Mouse (Mus musculus): Measurements from ENCODE around the gene Dixdc1.

The Dixdc1 gene

DNA sequence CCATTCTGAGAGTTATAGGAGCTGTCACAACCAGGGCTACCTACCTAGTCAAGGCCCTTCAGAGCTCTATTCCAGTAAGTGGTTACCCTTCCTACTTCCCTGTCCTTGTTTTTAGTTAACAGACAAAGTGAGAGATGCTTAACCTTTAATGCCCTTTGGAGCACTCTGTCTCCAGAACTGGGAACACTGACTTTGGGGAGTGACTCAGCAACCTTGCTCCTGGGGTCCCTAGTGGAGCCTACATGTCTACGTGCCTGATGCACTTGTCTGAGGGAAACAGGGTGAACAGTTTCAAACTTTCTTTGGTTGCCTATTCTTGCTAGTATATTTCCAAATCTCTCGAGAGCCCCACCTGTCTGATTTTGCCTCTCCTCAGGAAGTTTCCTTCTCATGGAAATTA lies 3.4 kb upstream of the Dixdc1 start:
- no peak for DNase-seq

DNA sequence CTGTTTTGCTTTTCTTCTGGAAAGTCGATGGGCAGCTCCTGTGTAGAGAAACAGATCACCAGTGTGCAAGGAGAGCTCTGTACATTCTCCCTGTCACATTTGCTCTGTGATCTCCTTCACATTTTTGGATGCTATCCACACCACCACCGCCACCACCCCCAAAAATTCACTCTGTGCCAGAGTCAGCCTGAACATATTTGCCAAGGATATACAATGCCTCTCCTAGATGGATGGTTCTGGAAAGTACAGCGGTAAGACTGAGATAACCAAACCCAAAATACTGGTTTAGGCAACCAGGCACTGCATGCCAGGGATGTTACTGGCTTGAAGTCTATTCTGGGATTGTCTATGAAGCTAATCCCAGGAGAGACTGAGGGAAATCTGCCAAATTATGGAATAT lies 2.9 kb upstream of the Dixdc1 start:
- DNase-seq = no peak

DNA sequence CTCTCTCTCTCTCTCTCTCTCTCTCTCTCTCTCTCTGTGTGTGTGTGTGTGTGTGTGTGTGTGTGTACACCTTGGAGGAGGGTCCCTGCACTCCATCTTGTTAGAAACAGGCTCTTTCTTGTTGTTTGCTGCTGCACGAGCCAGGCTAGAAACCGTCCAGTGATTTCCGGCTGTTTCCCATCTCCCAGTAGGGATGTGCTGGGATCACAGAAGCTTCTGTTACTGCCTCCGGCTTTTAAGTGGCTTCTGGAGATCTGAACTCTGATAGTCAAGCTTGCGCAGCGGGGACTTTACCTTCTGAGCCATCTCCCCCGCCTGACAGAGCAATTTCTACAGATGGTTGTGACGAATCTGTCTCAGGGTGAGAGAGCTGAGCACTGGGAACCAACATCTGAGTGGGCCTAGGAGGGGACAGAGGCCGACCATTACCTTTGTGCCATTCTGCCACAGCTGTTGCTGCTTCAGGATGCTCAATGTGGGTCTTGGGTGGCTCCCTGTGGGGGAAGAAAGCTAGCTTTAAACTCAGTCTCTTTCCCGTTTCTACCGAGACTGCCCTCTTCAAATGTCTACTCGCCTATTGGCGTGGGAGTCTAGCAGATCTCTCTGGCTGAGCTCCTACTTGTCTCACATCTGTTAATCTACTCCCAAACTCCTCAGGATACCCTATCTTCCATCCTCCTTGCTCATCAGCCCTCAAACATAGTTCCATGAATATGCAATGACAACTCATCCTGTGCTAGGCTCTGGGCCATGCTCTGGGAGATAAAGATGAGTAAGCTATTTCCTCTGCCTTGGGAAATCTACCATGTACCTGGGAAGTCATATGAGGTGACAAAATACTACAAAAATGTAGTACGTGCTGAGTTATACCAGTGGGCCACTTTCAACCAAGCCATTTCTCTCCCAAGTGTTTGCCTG lies 1.8 kb upstream of the Dixdc1 start:
- DNase-seq = no peak

DNA sequence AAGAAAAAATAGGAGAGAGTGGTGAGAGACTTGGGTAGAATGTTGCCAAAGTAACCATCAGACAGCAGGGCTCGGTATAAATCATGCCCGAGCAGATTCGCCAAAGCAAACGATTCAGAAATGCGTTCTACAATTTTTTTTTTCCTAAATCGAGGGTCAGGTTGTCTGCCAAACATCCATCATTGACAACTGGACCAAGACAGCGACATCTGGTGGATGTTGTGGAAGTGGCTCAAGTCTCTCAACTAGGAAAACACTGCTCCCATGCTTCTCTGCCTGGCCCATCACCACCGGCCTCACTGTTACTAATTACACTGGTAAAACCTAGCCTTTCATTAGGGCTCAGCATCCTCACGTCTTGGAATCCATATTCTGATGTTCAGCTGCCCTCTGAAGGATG lies 4.3 kb downstream of the Dixdc1 start:
- peak; percentile 79 for DNase-seq

DNA sequence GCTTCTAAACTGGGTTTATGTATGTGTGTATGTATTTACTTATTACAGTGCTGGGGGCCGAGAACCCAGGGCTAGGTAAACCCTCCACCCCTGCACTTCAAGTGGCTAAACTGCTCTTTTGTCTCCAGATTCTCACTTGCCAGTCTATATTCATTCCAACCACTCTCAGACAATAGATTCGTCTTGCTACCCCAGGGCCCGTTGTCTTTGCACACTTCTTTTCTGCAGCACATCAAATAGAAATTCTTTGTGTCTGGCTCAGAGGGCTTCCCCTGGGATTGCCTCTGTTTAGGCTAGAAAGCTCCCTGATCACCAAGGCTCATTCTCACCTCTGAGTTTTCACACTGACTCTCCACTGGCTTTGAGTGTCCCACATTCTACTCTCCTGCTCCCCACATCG lies 6.8 kb downstream of the Dixdc1 start:
- peak; percentile 37 for DNase-seq

DNA sequence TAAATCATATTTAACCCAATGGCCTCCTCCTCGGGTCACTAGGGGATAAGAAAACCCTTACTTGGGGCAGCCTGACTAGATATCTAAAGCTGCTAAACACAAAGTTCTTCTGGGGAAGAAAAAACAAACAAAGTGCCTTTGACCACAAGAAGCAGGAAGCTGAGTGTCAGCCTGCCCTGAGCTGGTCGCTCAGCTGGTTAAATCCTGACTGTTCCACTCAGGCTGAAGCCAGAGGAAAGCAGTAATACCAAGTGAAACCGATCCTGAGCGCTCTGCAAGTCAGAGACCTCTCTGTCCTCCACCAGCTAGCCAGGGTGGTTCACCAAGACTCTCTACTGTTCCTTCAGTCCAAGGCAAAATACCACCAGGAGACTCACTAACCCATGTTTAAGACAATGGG lies 9.7 kb downstream of the Dixdc1 start:
- DNase-seq = no peak

DNA sequence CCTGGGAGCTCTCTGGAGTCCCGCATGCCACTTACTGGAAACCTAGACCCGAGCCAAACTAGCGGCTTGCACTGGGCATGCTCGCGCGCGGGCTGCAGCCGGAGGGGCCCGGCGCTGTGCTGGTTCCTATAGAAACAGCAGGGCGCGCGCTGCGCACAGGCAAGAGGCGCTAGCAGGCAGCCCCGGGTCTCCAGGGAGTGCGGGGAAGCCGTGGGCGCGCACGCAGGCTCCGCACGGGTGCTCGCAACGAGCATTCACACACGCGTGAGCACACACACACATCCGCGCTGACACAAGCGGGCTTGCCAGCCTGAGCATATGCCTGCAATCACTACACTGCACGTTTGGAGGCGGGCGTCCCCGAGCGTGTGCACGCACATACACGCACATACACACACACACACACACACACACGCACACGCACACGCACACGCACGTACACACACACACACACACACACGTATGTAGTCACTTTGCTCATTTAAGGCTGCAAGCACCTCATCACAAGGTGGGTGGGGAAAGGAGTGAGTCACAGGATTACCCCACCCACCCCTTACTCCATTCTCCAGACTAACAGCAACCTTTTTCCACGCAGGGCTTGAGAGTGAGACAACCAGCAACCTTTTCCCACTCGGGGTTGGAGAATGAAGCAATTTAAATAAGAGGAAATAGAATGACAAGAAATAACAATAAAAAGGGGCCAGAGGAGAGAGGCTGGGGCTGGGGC lies 11.2 kb downstream of the Dixdc1 start:
- peak; percentile 94 for DNase-seq

DNA sequence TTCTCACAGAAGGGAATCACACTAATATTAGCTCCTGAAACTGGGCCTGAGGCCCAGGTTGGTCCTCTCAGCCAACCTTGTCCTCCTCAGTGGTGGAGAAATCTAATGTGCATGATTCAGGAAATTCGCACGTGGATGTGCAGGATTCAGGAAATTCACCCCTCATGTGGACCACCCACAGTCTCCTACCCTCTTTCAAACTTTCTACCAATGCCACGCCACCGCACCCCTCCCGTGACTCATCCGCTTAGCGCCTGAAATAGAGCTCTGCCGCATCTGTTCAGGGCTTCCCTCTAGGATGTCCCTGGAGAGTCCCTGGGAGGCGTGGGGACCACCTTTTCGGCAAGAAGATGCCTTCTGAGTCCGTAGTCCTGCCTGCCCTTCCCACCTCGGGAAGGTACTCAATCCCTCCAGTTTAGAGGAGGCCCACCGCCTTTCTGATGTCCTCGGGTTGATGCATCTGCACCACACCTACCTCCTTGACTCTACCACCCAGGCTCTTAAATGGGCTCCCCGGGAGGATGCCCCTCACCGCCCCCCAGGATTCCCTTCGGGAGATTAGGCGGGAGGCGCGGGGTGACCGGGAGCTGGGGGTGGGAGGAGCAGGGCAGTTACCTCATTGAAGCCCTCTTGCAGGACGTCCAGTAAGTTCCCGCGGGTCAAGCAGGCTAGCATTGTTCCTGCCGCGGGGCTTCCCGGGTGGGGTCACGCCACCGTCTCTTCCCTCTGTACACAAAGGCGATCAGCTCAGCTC lies 12.0 kb downstream of the Dixdc1 start:
- DNase-seq = peak; percentile 68

DNA sequence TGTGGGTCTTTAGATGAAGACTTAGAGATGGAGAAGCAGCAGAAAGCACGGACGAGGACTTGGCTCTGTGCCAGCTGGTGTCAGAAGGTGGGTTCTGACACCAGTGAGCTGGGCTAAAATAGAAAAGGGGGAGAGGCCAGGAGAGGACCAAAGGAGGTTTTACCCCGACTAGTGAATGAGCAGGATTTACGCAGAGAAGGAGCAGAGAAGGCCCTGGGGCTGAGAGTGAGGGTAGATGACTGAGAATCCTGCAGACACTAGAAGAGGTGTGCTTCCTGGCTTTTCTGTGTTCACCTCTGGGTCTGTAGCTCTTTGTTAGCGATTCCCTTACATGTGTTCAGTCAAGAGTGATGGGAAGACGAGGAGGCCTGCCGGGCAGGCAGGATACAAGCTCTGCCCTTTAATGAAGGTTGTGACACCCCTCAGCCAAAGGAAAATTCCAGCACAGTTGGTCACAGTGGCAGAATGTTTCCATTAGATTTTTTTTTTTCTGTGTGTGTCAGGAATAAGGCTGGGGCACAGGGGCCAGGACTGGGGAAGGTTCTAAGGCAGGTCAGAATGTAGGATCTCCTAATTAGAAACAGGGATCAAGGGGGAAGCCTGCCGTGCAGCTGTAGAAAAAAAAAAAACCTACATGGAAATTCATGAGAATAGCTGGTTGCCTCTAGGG lies 13.3 kb downstream of the Dixdc1 start:
- peak; percentile 63 for DNase-seq

DNA sequence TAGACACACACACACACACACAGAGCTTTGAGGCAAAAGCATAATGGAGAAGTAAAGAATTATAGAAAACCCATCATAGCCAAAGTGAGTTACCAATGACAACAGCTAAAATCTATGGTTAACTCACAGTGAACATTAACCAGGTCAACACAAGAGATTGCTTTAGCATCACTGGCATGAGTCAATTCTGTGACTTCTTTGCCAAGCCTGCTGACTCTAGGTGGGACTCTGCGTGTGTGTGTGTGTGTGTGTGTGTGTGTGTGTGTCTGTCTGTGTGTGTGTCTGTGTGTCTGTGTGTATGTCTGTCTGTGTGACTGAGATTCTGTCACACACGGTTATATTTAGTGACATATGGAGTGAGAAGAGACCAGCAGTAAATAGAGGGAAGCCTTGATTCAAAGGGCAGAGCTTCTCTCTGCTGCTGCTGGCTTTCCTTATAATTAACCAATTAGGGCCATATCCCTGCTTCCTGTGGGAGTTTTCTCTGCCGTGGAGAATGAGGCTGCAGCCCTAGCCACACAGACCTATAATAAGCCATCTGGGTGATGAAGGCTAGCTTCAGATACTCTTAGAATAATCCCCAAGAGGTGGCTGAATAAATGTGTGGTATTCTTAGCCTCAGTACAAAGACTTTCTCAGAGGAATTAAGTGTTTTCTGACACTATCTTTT lies 14.5 kb downstream of the Dixdc1 start:
- DNase-seq = peak; percentile 17

DNA sequence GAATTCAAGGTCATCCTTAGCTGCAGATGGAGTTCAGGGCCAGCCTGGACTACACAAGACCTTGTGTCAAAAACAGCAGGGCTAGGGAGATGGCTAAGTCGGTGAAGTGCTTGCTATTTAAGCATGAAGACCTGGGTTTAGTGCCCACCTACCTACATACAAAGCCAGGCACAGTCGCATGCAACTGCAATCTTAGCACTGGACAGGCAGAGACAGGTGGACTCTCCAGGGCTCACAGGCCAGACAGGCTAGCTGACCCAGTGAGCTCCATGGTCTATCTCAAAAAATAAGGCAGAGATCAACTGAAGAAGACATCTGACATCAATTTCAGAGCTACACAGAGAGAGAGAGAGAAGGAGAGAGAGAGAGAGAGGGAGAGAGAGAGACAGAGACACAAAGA lies 15.2 kb downstream of the Dixdc1 start:
- no peak for DNase-seq

DNA sequence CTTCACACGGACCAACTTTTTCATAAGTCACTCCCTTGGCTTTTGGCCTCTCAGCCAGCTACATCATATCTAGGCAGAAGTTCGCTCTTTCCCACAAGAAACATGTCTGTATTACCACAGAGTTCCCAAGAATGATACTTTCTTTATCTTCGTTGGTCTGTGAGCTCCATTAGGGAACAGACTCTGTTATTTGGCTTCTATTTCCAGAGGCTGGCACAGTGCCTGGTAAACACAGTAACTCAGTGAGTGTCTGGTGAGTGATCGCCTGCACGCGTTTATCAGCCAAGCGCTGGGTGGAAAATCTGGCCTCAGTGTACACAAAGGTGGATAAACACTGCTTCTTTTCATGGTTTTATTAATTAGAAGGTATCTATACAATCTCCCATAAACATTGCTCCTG lies 15.9 kb downstream of the Dixdc1 start:
- no peak for DNase-seq

DNA sequence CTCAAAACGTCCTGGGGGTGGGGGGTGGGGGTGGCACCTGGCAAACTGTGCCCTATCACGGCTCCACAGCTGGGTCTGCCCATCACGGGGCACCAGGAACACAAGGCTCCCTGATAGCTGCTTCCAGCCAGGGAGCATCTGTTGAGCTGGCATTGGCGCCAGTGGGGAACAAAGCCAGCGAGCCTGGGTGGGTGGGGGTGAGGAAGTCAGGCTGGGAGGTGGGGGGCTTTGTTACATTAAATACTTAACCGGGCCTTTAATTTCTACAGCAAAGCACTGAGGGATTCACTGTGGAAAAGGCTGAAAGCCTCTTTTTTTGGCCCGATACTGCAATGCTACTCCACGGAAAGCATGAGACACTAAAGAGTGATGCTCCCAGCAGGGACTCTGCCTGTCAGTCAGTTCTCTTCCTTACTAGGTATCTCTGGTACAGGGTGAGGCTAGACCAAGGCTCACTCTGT lies 16.8 kb downstream of the Dixdc1 start:
- DNase-seq = no peak

DNA sequence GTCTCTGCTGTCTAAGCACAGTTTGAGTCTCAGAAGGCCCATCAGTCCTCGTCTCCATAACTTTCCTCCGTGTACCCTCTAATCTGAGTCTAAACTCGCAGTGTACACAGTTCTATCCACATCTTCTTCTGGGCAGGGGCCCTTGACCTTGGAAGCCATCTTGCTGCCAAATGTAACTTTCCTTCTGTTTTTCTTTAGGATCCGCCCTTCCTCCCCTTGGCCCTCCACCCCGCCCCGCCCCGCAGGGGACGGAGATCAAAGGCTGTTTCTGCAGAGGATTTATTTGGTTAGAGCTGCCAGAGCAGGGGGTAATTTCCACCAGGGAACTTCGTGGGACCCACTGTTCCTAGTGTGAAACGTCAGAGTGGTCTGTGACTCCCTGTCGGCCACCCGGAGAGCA lies 18.3 kb downstream of the Dixdc1 start:
- peak; percentile 39 for DNase-seq

DNA sequence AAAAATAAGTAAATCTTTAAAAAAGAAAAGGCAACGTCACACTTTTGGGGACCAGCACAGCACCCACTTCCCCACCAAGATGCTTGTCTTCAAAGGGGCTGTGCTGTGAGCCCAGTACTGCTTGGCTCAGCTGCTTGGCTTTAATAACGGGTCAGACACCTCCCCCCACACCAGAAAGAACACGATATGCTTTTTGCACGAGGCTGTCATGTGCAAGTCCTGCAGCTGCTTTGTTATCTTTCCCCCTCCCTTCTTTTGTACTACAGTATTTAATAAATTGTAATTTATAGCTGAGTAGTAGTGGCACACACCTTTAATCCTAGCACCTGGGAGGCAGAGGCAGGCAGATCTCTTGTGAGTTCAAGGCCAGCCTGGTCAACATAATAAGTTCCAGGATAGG lies 20.4 kb downstream of the Dixdc1 start:
- no peak for DNase-seq

DNA sequence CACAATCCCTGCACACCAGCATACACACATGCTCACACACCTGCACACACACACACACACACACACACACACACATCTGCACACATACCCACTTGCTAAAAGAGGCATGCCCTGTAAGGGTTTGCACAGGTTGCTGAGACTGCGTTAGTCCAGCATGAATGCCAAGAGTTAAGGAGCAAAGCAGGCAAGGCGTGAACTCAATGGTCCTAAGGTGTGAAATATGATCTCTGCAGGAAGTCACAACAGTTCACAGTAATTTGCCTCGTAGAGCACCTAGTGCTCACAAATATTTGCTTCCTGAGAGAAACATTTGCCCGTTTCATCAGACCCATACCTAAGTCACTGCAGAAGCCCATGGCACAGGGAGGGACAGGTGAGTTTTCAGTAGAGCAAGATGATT lies 25.1 kb downstream of the Dixdc1 start:
- no peak for DNase-seq

DNA sequence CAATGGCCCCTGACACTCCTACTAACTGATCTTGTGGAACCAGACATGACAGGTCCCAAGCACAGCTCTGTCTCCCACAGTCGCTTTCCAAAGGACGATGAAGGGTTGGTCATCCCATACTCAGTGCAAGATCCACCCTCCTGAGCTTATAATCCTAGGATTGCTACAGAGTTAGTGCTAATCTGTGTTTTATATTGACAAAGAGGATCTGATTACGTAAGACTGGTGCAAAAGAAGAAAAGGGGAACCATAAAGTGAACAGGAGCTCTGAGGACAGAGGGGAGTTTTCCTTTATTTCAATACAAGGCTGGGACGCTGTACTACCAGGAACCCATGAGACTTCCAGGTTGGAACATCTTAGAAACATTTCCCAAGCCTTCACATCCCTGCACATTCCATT lies 28.0 kb downstream of the Dixdc1 start:
- DNase-seq = no peak

DNA sequence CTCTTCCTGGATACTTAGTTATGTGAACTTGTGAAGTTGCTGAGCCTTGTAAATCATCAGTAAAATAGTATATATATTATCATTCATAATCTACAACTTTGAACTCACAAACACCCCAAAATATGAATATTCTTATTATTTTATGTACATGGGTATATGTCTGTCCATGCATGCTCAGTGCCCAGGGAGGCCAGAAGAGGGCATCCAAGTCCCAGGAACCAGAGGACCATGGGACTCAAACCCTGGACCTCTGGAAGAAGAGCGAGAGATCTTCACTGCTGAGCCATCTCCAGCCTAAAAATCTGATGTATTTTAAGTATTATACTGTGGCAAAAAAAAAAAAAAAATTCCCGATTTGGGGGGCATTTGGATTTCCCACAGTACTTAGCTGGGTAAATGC lies 30.2 kb downstream of the Dixdc1 start:
- DNase-seq = peak; percentile 54

DNA sequence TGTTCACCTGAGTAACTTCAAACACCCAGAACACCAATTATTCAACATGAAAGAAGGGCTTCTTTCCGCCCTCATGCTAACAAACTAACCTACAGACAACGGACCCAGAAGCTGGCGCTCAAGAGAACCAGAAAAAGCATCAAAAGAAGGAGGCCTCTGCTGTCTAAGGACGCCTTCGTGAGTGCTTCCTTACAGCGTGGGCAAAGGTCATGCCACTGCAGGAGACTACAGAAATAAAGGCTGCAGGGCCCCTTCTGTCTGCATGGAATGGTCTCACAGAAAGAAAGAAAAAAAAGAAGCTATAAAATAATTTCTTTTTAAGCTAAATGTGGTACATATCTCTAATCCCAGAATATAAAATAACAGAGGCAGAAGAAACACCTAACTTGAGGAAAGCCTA lies 34.4 kb downstream of the Dixdc1 start:
- no peak for DNase-seq

DNA sequence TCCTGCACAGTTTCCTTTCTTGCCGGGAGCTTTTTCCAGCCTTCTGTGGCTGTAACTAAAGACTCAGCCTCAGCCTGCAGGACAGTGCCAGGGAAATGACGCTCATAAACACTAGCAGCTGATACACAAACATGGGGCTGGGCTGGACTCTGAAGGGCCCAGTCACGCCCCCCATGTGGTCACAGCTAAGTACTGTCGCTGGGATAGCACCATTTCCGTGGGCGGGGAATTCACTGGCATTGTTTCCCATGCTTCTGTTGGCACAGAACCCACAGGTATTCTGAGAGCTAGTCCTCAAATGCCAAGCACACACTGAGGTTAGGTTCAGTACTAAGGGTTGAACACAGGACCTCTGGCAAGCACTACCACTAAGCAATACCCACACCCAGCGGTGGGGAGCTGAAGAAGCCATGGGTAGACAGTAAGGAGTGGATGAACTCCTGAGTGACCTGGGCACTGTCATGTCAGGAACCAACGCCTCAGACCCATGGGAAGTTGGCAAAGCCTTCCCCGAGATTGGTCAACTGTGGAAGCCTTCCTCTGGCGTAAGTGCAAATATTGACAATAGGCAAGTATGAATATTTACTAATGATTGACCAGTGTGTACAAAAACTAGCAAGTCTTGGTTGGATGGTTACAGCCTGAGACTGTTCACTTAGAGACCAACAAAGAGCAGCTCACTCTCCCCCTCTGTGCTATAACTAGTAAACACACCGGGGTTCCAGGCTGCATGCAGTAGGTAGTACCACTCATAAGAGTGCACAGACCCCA lies 38.2 kb downstream of the Dixdc1 start:
- no peak for DNase-seq

Measured in embryo, embryonic 11 days (tissue).